Mouse (Mus musculus): Measurements from ENCODE around the gene D630003M21Rik. TPM values are rescaled to one million over a fixed set of nuclear protein-coding genes. Genes with fewer than 3 reads are reported as not detected.
A peak's percentile ranks its signal among the peaks of the same experiment; 100 is the strongest.

Gene D630003M21Rik
- polyA plus RNA-seq, 1 experiment = 1.7 TPM

GRCm38 (mm10) chr2:158211764-158212471 lies 17.1 kb downstream of the D630003M21Rik start:
- no peaks in the 10 kb centered on the region for H3K36me3 ChIP-seq (ENCODE audit: control insufficient read depth, insufficient read depth, low read length)
- H3K27me3 ChIP-seq (ENCODE audit: control insufficient read depth, insufficient read depth, low read length) = 0 out of 2 replicates have a peak, but pooled peaks cover 3% of the 10 kb centered on the region
- no peak overlapping the region for H3K4me3 ChIP-seq (ENCODE audit: low read depth, low read length)
- H3K4me1 ChIP-seq (ENCODE audit: control insufficient read depth, insufficient read depth, insufficient read length, low read length) = no peaks in the 10 kb centered on the region
- H3K27ac ChIP-seq (ENCODE audit: insufficient read depth, low read depth, low read length) = no peak overlapping the region
- 75% methylated on average over 4 of the region's 4 CpGs for WGBS
- peak; percentile 35; the same call in 1 of the 2 replicates for TF ChIP-seq CTCF (IDR thresholded peaks at IDR 0.05; ENCODE audit: extremely low read depth, insufficient read length, insufficient replicate concordance, low read depth, low read length)
- no peak for TF ChIP-seq POLR2A (IDR thresholded peaks at IDR 0.05; ENCODE audit: low read depth, low read length)

- no peak overlapping the region for H3K27ac ChIP-seq (ENCODE audit: insufficient read depth, low read depth, low read length)
- 0 out of 2 replicates have a peak, but pooled peaks cover 3% of the 10 kb centered on the region for H3K27me3 ChIP-seq (ENCODE audit: control insufficient read depth, insufficient read depth, low read length)
- H3K4me3 ChIP-seq (ENCODE audit: low read depth, low read length) = no peak overlapping the region
- TF ChIP-seq CTCF (IDR thresholded peaks at IDR 0.05; ENCODE audit: extremely low read depth, insufficient read length, insufficient replicate concordance, low read depth, low read length) = no peak
- no peak for TF ChIP-seq POLR2A (IDR thresholded peaks at IDR 0.05; ENCODE audit: low read depth, low read length)
- no peaks in the 10 kb centered on the region for H3K36me3 ChIP-seq (ENCODE audit: control insufficient read depth, insufficient read depth, low read length)
- H3K4me1 ChIP-seq (ENCODE audit: control insufficient read depth, insufficient read depth, insufficient read length, low read length) = no peaks in the 10 kb centered on the region
- 54% methylated on average over 10 of the region's 10 CpGs for WGBS
Measured at GRCm38 (mm10) chr2:158210958-158211357, 18.1 kb downstream of the D630003M21Rik start.

DNA sequence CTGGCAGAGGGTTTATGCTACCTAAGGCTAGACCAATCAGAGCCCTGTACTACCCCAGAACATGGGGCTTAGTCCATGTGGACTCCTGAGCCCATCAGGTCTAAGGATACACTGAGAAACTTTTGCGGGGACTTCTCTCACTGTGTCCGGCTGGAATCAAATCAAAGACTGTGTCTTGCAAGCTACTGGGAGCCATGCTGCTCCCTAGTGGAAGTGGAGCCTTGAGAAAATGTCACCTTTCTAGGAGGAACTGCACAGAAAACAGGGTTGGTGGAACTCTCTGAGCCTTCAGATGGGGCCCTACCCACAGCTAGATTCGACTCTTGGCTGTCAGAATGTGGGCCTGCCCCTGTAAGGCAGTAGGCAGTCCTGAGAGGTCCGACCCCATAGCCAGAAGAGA lies 18.5 kb downstream of the D630003M21Rik start:
- Histone ChIP-seq H3K27me3 (ENCODE audit: control insufficient read depth, insufficient read depth, low read length) (0 out of 2 replicates have a peak, but pooled peaks cover 3% of the 10 kb centered on the region), H3K36me3 (ENCODE audit: control insufficient read depth, insufficient read depth, low read length) (no peaks in the 10 kb centered on the region), H3K27ac (ENCODE audit: insufficient read depth, low read depth, low read length) (no peak overlapping the region), H3K4me1 (ENCODE audit: control insufficient read depth, insufficient read depth, insufficient read length, low read length) (no peaks in the 10 kb centered on the region), H3K4me3 (ENCODE audit: low read depth, low read length) (no peak overlapping the region)
- TF ChIP-seq POLR2A (IDR thresholded peaks at IDR 0.05; ENCODE audit: low read depth, low read length) = no peak
- no peak for TF ChIP-seq CTCF (IDR thresholded peaks at IDR 0.05; ENCODE audit: extremely low read depth, insufficient read length, insufficient replicate concordance, low read depth, low read length)
- 61% methylated on average over 4 of the region's 4 CpGs for WGBS

DNA sequence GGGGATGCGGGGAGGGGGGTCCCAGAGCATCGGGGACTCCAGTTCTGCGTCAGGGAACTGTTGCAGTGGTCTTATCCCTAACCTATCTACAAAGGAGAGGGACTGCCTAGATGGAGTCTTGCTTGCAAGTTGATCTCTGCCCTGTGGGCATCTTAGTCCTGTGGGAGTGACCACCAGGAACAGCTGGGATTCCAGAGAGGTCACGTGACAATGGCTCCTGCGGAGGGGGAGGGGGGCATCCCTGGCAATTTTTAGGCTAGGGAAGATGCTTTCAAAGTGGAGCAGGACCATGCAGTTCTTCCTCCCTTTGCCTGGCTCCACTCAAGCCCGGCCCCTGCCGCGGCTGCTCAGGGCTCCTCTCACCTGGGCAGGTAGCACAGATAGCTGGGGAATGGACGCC lies 19.2 kb downstream of the D630003M21Rik start:
- H3K4me1 ChIP-seq (ENCODE audit: control insufficient read depth, insufficient read depth, insufficient read length, low read length) = no peaks in the 10 kb centered on the region
- H3K27ac ChIP-seq (ENCODE audit: insufficient read depth, low read depth, low read length) = no peak overlapping the region
- no peaks in the 10 kb centered on the region for H3K36me3 ChIP-seq (ENCODE audit: control insufficient read depth, insufficient read depth, low read length)
- 0 out of 2 replicates have a peak, but pooled peaks cover 3% of the 10 kb centered on the region for H3K27me3 ChIP-seq (ENCODE audit: control insufficient read depth, insufficient read depth, low read length)
- TF ChIP-seq CTCF (IDR thresholded peaks at IDR 0.05; ENCODE audit: extremely low read depth, insufficient read length, insufficient replicate concordance, low read depth, low read length) (no peak), POLR2A (IDR thresholded peaks at IDR 0.05; ENCODE audit: low read depth, low read length) (no peak)
- 69% methylated on average over 9 of the region's 9 CpGs for WGBS
- no peak overlapping the region for H3K4me3 ChIP-seq (ENCODE audit: low read depth, low read length)

DNA sequence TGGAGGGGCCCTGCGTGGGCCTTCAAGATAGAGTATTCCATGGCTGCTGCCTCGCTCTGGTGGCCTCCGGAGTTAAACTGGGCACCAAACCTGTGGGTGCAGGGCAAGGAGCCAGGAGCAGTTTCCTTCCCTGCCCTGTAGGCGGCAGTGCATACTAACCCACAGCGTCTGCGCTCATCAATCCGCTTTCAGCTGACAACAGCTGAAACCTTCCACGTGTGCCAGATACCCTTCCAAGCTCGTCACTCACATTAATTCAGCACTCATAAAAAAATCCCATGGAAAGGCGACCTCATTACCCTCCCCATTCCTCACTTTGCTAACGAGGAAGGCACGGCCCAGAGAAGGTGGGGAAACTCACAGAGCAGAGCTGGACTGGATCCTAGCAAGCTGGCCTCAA lies 21.2 kb downstream of the D630003M21Rik start:
- 9% methylated on average over 12 of the region's 12 CpGs for whole genome bisulfite sequencing
- Histone ChIP-seq H3K36me3 (ENCODE audit: control insufficient read depth, insufficient read depth, low read length) (no peaks in the 10 kb centered on the region), H3K27me3 (ENCODE audit: control insufficient read depth, insufficient read depth, low read length) (0 out of 2 replicates have a peak, but pooled peaks cover 3% of the 10 kb centered on the region), H3K27ac (ENCODE audit: insufficient read depth, low read depth, low read length) (no peak overlapping the region), H3K4me3 (ENCODE audit: low read depth, low read length) (no peak overlapping the region), H3K4me1 (ENCODE audit: control insufficient read depth, insufficient read depth, insufficient read length, low read length) (no peaks in the 10 kb centered on the region)
- TF ChIP-seq POLR2A (IDR thresholded peaks at IDR 0.05; ENCODE audit: low read depth, low read length) = no peak
- TF ChIP-seq CTCF (IDR thresholded peaks at IDR 0.05; ENCODE audit: extremely low read depth, insufficient read length, insufficient replicate concordance, low read depth, low read length) = peak; percentile 85

GRCm38 (mm10) chr2:158204114-158204513 lies 24.9 kb downstream of the D630003M21Rik start:
- H3K27ac ChIP-seq (ENCODE audit: insufficient read depth, low read depth, low read length) = no peak overlapping the region
- H3K4me1 ChIP-seq (ENCODE audit: control insufficient read depth, insufficient read depth, insufficient read length, low read length) = peaks cover 6% of the 10 kb centered on the region
- H3K27me3 ChIP-seq (ENCODE audit: control insufficient read depth, insufficient read depth, low read length) = 0 out of 2 replicates have a peak, but pooled peaks cover 3% of the 10 kb centered on the region
- no peak overlapping the region for H3K4me3 ChIP-seq (ENCODE audit: low read depth, low read length)
- H3K36me3 ChIP-seq (ENCODE audit: control insufficient read depth, insufficient read depth, low read length) = no peaks in the 10 kb centered on the region
- peak; percentile 97 for TF ChIP-seq CTCF (IDR thresholded peaks at IDR 0.05; ENCODE audit: extremely low read depth, insufficient read length, insufficient replicate concordance, low read depth, low read length)
- no peak for TF ChIP-seq POLR2A (IDR thresholded peaks at IDR 0.05; ENCODE audit: low read depth, low read length)
- WGBS = 9% methylated on average over 7 of the region's 7 CpGs

DNA sequence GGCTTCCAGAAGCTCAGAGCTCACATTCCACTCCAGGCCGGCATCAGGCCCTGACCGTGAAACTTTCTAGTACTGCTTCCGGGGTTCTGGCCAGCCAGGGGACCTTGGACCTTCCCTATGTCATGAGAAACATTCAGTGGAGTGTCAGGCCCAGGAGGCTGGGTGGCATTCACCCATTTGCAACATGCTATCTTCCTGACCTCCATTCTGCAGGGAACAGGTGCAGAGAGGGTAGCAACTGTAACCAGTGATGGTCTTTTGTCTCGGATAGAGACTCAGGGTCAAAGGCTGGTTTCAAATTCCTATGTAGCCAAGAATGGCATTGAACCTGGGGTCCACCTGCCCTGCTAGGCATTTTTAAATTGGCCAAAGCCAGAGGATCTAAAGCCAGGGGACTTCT lies 25.3 kb downstream of the D630003M21Rik start:
- 86% methylated on average over 4 of the region's 4 CpGs for WGBS
- H3K36me3 ChIP-seq (ENCODE audit: control insufficient read depth, insufficient read depth, low read length) = no peaks in the 10 kb centered on the region
- H3K27ac ChIP-seq (ENCODE audit: insufficient read depth, low read depth, low read length) = no peak overlapping the region
- no peak for TF ChIP-seq CTCF (IDR thresholded peaks at IDR 0.05; ENCODE audit: extremely low read depth, insufficient read length, insufficient replicate concordance, low read depth, low read length)
- TF ChIP-seq POLR2A (IDR thresholded peaks at IDR 0.05; ENCODE audit: low read depth, low read length) = no peak
- H3K4me3 ChIP-seq (ENCODE audit: low read depth, low read length) = no peak overlapping the region
- 0 out of 2 replicates have a peak, but pooled peaks cover 3% of the 10 kb centered on the region for H3K27me3 ChIP-seq (ENCODE audit: control insufficient read depth, insufficient read depth, low read length)
- peaks cover 8% of the 10 kb centered on the region for H3K4me1 ChIP-seq (ENCODE audit: control insufficient read depth, insufficient read depth, insufficient read length, low read length)

Data from small intestine, adult 2 months (tissue).